Mouse (Mus musculus): ENCODE results near the gene Enox1.

Gene Enox1

DNA sequence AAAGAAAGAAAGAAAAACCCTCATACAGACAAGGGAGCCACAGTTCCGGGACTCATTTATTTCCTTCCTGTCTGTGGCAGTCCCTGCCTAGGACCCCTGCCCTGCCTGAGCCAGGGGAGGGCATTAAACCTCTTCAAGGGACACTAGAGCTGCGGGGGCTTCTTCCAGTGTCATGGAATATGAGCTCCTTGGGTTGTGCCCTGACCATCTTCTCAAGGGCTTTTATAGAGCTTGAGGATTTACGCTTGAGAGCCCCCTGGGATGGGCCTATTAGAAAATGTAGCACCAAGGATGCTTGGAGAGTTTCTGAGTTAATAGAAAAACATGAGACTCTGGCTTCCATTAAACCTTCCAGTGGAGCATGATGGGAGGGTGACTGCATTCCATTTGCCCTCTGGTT is 39.7 kb downstream of the Enox1 start:
- no peak for DNase-seq

DNA sequence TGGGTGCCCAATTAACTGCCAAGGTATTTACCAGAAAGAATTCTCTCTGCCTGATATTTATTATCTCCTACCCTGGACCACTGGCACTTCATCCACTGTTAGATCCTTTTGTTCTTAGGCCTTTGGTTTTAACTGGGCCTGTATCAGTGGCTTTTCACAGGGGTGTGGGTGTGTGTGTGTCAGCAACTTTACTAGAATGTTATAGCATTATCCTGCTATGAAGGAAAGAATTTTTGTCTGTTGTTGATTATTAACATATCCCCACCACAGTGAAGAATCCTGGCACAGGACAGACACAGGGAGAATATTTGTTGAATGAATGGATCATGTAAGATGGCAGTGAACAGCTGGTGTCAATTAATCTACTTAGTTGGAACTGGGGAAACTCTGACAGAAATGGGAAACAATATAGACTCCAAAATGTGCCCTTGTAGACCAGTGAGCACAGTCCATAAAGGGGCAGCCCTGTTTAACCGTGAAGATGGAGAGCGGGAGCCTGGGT is 40.9 kb downstream of the Enox1 start:
- DNase-seq = no peak

DNA sequence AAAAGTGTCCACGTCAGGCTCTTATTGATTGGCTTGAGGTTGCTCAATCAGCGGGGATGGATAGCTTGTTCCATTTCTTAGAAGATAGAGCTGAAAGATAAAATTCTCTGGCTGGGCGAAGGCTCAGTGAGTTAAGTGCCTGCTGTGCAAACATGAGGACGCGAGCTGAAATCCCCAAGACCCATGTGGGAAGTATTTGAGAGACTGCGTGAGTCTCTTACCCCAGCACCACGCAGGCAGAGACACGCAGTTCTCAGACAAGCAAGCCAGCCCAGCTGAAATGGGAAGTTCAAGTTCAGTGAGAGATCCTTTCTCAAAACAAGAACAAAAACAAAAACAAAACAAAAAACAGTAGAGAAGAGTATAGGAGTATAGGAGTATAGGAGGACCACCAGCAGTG is 54.3 kb downstream of the Enox1 start:
- DNase-seq = no peak

DNA sequence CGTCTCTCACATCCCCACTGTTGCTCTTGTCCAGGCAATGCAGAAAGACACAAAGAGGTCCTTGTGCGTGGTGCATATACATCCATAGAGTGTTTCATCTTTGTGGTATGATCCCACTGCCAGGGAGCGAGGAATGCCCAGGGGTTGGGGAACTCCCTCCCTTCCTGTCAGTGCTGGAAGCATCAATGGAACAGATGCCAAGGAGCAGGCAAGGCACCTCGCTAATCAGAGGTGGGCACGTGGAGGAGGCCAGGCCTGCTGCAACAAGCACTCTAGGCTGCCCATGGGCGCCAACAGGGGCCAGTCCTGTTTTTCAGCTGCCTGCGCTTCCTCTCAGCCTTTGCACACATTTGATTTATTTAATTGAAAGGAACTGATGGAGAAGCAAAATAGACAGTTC is 56.6 kb downstream of the Enox1 start:
- no peak for DNase-seq

DNA sequence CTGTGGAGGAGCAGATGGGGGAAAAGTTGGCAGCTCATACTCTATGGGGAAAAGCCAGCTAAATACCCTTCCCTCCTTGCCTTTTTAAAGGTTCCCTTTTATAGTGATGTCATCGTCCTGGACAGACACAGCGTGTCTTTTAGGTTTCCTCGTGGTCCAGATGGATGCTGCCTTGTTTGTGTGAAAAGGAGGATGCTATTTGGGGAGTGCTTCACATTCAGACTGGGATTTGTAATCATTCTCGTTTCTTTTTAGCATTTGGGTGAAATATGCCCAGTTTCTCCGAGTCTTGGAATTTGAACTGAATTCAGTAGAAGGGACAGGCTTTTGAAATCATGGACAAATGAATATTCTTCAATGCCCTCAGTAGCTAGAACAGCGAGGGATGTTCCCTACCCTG is 58.3 kb downstream of the Enox1 start:
- DNase-seq = no peak

DNA sequence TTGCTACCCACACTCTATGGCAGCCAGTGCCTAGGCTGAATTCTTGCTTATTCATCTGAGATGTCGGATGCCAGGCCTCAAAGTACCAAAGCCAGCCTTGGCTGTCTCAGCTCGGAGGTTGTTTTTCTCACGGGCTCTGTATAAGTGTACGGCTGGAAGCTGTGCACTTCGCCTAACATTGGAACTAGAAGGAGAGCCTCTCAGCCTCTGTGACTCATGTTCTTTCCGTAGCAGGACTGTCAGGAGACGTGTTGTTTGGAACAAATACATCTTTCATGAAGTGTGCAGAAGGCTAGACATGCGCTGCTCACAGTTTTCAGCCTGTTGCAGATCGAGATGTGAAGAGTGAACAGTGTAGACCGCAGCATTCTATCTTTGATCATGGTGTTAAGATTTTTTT is 68.8 kb downstream of the Enox1 start:
- no peak for DNase-seq

DNA sequence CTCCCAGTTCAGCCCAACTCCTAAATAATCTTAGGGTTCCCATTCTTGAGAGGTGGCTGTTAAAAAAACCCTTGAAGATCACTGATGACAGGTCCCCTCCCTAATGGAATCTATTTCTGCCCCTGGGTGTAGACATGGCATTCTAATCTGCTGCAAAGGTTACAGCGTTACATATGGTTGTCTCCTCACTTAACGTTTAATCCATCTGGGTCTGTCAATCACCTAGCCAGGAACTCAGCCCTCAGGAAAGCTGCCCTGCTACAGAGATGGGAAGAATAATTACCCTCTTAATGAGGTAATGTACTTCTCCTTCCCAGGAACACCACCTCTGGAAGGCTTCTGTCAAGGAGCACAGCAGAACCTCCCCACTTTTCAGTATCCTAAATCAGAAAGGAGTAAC is 82.2 kb downstream of the Enox1 start:
- DNase-seq = no peak

DNA sequence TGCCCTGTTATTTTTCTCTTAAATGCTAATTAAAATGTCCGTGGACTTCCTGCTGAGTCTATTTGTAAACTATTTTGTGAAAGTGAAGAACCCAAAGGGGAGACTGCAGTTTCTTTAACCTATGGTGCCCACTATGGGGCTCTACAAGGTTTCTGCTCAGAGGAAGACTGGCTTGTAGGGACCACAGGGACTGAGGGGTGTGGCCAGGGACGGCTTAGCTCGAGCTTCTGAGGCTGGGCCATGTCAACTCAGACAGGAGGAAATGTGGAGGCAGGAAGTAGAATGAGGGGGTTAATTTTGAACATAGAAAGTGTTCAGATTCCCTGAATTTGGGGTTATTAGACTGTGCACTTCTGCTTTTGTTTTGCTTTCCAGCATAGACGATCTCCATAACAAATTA is 82.8 kb downstream of the Enox1 start:
- DNase-seq = no peak

DNA sequence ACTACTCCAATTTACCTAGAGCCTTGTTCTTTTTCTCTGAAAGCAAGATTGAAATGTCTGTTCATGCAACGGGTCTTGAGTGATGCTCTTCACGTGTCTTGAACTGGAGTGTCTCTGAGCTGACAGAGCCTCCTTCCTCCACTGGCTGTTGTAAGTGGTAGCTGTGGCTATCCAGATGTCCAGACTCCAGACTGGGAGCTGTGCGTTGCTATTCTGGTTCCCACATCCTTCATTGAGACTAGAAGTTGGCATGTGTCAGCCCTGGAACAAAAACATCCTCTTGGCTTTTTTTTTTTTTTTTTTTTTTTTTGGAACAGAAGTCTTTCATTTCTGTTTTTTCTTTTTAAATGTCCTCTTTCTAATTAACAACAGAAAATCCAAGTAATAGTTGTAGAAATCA is 90.4 kb downstream of the Enox1 start:
- DNase-seq = no peak

DNA sequence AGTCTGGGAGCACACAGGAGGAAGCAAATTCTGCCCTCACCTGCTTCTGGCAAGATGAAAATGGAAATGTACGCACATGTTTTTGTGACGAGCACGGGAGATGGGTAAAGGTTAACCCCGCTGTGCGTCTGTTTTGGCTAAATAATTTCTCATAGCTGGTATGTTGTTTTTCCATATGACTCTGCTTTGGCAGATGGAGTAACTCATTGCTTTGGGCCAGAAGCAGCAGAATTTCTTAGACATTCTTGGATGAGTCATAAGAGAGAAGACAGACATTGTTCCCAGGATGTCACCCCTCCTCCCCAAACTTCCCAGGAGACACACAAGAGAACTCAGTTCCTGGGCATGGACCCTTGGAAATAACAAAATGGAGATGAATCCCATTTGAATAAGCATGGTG is 91.9 kb downstream of the Enox1 start:
- DNase-seq = no peak

DNA sequence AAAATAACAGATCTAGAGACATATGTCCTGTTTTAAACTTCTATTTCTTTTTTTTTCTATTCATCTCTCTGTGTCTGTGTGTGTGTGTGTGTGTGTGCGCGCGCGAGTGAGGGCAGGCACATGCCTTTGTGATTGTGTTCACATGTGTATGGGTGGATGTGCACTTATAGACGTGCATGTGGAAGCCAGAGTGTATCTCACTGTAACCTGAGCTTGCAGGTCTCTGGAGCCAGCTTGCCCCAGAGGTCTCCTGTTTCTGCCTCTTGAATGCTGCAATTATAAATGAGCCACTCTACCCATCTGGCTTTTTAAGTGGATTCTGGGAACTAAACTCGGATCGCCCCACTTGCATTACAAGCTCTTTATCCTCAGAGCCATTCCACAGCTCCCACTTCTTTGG is 92.4 kb downstream of the Enox1 start:
- no peak for DNase-seq

DNA sequence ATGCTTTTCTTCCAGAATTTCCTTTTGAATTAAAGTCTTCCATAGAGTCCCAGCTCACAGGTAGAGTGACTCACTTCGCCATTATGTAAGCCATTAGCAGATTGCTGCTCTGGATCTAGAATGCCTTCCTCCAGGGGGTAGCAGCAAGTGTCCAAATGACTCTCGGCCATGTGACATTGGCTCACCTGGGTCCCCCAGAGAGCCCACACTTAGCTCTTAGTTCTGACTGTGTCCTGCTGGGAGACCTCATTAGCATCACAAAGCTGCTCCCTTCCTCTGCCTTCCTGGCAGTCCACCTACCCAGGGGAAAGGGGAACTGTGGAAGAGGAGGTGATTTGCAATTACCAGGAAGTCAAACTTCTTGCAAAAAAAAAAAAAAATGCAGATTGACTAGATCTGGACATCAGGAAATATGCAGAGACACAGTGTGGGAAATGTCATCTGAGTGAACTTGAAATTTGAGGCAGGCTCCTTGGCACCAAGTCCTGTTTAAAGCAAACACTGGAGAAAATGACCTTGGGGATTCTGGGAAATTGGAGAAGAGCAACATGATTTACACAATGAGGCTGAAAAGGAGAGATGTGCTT is 94.2 kb downstream of the Enox1 start:
- DNase-seq = no peak

DNA sequence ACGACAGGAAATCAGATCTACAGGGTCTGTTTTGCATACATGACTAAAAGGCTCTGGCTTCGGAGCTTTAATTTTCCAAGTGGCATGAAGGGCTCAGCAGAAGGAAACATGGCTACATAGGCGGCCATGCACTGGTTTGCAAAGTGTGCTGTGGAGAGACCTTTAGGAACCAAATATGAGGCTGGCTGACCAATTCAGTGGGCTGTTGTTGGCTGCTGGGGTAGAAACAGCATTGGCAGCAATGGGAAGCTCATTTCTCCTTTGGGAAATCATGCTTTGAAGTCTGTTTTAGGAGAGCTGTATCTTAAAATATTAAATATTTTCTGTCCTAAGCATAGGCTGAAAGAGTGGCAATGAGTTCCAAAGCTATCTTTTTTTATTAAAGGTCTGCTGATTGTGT is 98.6 kb downstream of the Enox1 start:
- no peak for DNase-seq

DNA sequence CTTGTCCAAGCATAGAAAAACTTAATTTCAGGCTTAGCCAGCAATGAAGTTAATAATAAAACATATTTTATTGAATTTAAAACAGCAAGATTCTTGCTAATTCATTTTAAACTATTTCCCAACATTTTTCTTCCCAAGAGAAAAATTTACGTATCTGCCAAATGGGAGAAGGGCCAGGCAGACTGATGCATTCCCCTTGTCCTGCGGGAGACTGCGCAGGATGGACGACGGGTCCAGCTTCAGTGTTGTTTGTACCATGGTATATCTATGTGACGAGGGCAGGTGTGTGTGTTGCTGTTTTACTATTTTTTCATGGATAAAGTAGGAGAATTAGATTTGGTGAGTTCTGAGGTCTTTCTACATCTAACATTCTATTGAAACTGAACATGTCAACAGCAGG is 99.1 kb downstream of the Enox1 start:
- no peak for DNase-seq

DNA sequence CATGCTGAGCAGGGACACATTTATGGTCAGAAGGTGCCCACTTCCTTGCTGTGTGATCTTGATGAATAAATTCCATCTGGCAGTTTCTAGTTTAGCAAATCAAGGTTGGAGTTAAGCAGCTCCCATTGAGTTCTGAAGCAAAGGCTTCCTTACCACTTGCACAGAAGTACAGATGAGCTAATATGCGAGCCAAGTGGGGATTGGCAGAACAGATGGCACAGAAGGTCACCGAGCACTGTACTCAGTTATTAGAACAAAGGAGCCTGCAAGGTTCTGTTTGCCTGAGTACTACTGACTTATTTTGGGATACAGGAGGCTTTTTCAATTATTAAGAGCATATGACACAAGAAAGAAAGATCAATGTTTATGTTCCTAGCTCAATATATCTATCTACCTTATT is 100.4 kb downstream of the Enox1 start:
- no peak for DNase-seq

DNA sequence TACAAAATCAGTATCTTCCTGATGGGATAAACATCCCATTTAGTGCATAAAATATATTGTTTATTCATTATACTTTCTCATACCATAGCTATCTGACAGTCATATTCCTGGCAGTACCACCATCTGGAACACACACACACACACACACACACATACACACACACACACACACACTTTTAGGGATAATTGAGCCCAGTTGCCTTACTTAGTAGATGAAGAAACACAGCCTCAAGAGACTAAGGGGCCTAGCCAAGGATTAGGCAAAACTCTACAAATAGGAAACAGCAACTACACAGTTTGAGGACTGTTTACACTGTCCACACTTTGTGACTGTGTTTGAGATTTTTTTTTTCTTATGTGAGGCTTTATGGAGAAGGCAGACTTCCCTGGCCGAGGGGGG is 100.9 kb downstream of the Enox1 start:
- DNase-seq = no peak

DNA sequence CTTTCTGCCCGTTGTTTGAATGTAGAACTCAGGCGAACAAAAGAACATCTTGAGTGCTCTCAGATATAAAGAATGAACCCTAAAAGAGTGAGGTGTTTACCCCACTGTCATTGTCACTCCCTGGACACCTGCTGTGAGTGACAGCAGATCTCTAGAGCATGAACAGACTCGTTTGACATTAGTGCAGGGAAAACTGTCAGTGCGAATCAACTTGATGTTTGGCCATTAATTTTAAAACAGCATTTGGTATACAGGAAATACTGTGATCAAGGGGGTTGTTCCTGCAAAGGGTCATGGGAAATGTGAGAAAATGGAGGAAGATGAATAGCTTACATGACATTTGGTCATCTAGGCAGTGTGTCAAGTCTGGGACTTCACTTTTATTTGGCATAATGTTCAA is 101.6 kb downstream of the Enox1 start:
- no peak for DNase-seq

DNA sequence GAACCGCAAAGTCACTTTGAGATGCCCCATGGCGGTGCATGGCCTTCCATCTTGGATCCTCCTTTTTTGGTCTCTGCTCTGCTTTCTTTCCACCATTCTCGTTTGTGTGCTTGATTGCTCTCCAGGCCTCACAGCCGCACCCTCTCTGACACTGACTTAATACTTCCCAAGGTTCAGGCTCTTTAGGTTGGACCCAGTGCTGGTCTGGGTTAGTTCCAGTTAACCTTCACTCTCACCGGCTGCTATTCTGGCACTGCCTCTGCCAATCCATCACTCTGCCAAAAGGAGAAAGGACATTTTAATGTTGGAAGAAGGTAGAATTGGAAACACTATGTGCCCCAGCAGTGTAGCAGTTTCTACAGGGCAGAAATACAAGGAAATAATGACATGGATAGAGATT is 103.1 kb downstream of the Enox1 start:
- DNase-seq = no peak

DNA sequence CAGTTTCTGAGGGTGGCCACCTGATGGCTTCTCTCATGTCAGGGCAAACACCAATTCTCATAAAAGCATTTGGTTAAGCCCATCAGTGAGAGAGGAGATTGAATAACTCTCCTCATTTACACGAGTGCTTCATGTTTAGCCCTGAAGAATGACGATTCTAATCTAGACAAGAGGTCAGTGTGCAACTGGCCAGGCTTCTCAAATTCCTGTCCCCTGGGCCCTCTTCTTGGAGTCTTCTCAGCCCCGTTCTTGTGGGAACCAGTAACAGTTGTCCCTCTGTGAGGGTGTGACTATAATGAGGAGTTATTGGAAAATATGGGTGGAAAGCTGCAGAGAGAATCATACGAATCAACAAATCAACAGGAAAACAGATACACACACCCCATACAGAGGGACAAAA is 103.5 kb downstream of the Enox1 start:
- no peak for DNase-seq

DNA sequence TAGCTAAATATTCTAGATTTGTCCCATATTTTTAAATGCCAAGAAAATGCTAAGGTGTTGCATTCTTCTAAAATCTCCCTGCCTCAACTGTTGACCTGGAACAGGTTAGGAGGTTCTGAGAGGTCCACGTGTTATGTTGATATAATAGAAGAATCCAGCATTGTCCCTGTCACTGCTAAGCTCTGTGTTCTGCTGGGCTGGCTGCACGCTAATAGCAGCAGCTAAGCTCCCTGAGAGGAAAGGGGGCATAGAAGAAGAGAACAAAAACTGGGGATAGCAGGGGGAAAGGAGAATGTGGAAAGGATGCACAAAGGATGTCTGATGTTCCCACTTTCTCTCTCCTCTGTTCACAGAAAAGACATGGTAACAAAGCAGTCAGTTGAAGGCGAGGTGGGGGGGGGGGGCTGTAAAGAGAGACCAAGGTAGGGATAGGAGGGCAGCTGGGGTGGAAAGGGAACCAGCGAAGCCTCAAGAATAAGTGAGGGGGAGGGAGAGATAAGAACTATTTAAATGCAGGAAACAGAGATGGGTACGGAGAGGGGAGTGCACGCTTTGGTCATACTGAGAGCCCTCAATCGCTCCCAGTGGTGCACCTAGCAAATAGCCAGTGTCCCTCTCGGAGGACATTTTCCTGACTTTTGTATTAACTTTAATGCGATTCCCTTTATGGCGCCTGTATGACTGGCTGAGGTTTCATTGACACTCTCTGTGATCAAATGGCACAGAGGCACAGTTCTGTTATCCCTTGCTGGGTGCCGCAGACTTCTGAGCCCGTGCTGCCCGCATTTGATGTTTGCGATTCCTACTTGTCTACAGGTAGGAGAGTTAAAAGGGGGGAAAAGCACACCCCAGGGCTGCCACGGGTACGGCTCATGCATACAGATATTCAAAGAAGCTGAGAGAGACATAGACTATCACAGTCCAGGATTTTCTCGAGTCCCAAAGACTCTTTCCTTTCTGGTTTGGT is 110.5 kb downstream of the Enox1 start:
- DNase-seq = no peak

DNA sequence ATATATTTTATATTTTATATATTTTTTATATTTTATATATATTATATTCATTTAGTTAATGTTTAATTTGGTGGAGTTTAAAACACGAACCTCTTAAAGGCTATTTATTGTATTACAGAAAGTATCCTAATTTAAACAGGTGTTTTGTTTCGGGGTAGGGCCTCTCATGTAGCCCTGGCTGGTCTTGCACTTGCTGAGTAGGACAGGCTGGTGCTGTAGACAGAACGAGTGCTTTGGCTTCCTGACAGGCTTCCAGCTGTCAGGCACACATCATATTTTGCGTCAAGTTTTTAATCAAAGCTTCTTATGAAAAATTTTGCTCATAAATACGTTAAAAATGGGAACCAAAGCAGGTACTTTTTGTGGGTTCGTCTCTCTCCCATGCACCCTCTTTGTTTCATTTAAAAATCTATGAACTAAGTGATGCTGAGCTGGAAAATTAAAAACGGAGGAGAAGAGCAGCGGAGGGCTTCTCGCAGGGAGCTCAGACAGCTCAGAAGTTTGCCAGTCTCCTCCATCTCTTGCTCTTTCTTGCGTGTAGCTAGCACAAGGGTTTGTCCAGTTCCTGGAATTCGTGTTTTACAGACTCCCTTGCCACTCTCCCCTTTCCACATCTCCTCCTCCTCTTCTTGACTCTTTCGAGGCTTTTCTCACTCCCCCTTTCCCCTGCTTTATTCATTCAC is 115.8 kb downstream of the Enox1 start:
- DNase-seq = no peak

DNA sequence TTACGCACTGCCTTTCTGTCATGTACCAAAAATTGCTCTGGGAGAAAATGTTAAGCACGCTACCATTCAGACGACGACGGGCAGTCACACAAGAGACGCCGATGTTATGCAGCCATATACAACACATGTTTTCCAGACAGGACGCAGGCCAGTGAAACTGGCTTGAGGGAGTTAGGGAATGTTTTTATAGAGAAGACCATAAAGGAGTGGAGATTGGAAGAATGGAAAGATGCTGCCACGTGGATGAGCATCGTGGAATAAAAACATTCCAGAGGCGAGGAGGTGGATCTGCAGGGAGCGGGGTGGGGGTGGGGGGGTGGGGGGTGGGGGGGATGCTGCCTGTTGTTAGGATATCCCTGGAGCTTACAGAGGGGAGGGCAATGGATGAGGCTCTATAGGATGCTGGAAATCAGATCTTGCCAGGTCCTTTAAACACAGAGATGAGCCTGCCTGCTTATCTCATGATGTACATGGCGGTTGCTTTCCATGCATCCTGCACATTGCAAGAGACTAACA is 116.4 kb downstream of the Enox1 start:
- no peak for DNase-seq

DNA sequence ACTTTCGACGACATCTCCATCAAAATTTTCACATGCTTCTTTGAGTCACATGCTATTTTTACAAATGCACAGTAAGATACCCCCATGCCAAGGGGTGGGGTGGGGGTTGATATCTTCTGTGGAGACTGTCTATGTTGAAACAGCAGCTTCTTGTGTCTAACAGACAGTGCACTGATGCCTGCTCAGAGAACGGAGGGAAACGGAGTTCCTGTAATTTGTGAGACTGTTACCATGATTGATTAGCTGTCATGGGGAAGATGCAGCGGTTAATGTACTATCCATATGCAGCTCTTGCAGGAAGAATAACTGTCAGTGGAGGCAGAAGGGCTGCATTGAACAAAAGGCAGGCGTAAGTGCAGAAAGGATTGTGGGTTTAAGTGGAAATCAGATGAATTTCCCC is 117.2 kb downstream of the Enox1 start:
- no peak for DNase-seq

DNA sequence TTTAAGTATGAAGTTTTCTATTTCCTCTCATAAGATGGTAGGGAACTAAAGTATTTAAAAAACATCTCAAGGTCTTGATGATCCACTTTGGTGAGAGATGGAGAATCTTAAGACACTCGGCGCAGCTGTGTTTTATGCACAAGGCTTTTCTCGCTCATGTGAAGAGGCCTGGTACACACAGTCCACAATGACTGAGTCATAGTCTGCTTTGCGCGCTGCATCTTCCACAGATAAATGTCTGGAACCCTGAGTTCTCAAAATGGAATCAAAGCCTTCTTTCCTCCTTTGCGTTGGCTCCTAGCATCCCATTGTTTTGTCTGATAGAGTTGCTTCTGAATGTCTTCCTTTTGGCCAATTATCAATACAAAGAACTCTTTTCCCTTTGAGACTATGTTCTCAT is 119.0 kb downstream of the Enox1 start:
- DNase-seq = no peak

Measured in thymus, postnatal 4 days (tissue).